Mouse (Mus musculus): Measurements from ENCODE around the gene Ckap2. TPM values are rescaled to one million over a fixed set of nuclear protein-coding genes. Genes with fewer than 3 reads are reported as not detected.

Ckap2 gene
- polyA plus RNA-seq, 1 experiment, result 16.7 TPM

- DNase-seq (ENCODE audit: low read depth), result peak; percentile 93
- peak; percentile 99 for TF ChIP-seq CTCF (IDR thresholded peaks at IDR 0.05; ENCODE audit: borderline replicate concordance, extremely low read depth, insufficient read depth, insufficient read length)
- TF ChIP-seq POLR2A (IDR thresholded peaks at IDR 0.05; ENCODE audit: borderline replicate concordance, extremely low read depth, insufficient read depth, insufficient read length, poor library complexity, severe bottlenecking), result peak; percentile 85
These were observed 7.2 kb upstream of the Ckap2 start, which contains the start of gene Vps36 for GRCm38 (mm10) chr8:22192660-22193431. Gene Vps36 (plus strand): TSS chr8:22192809.

- TF ChIP-seq CTCF (IDR thresholded peaks at IDR 0.05; ENCODE audit: borderline replicate concordance, extremely low read depth, insufficient read depth, insufficient read length) (no peak), POLR2A (IDR thresholded peaks at IDR 0.05; ENCODE audit: borderline replicate concordance, extremely low read depth, insufficient read depth, insufficient read length, poor library complexity, severe bottlenecking) (no peak)
- DNase-seq (ENCODE audit: low read depth), result peak; percentile 76
These were observed 735 bp downstream of the Ckap2 start for GRCm38 (mm10) chr8:22184884-22185283.

DNA sequence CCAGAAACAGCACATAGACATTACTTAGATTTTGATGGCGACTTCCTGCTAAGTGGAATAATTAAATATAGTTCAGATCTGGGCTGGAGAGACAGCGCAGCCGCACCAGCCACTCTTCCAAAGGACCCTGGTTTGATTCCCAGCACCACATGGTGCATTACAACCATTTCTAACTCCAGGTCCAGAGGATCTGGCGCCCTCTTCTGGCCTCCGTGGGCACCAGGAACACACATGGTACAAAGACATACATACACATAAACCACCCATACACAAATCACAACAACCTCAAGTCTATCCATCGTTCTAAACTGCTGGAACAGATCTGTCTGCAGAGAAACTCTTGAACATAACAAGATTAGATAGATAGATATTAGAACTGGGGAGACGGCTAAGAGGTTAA is 9.7 kb downstream of the Ckap2 start:
- no peak for DNase-seq (ENCODE audit: low read depth)
- TF ChIP-seq CTCF (IDR thresholded peaks at IDR 0.05; ENCODE audit: borderline replicate concordance, extremely low read depth, insufficient read depth, insufficient read length) (no peak), POLR2A (IDR thresholded peaks at IDR 0.05; ENCODE audit: borderline replicate concordance, extremely low read depth, insufficient read depth, insufficient read length, poor library complexity, severe bottlenecking) (no peak)

DNA sequence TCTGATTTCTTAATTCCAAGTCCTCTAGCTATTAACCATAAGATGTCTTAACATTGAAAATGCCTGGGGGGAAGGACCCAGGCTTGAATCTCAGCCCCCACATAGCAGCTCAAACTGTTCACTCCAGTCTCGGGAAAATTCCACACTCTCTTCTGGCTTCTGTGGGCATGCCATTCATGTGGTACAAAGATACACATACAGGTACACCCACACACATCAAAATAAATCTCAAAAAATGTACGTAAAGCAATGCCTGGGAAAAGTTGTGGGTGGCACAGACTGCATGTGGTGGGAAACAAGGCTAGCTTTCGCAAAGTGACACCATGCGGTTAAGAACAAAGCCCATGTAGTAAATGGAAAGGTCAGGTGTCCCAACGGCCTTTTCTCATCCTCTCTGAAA is 16.5 kb downstream of the Ckap2 start:
- DNase-seq (ENCODE audit: low read depth), result no peak
- no peak for TF ChIP-seq CTCF (IDR thresholded peaks at IDR 0.05; ENCODE audit: borderline replicate concordance, extremely low read depth, insufficient read depth, insufficient read length)
- TF ChIP-seq POLR2A (IDR thresholded peaks at IDR 0.05; ENCODE audit: borderline replicate concordance, extremely low read depth, insufficient read depth, insufficient read length, poor library complexity, severe bottlenecking), result no peak

DNA sequence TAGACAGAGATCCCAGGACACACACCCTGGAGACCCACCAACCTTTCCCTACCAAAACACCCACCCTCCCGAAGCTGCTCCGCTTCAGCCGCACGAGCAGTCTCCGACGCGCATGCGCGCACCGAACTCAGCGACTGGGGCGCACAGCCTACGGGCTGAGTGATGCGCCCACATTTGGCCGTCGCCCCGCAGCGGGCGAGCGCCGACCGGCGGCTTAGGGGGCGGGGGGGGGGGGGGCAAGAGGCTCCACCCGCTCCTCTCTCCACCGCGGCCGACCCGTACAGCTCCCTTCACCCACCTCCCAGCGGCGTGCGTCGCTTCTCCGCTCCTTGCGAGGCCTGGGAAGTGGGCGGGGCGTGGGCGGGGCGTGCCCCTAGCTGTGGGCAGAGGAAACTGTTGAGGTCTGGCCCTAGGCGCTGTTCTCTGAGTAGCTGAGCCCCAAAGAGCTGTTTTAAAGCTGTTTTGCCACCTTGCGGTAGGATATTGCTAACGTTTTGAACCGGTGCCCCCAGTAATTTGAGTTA is 19.5 kb downstream of the Ckap2 start, which contains the start of gene Nek3:
TSS of gene Nek3 (minus strand) at position 356 of the 524 bp plus-strand sequence.
- DNase-seq (ENCODE audit: low read depth), result peak; percentile 97
- TF ChIP-seq CTCF (IDR thresholded peaks at IDR 0.05; ENCODE audit: borderline replicate concordance, extremely low read depth, insufficient read depth, insufficient read length), result peak; percentile 57; the same call in 1 of the 2 replicates
- peak; percentile 34; the same call in 1 of the 2 replicates for TF ChIP-seq POLR2A (IDR thresholded peaks at IDR 0.05; ENCODE audit: borderline replicate concordance, extremely low read depth, insufficient read depth, insufficient read length, poor library complexity, severe bottlenecking)

DNA sequence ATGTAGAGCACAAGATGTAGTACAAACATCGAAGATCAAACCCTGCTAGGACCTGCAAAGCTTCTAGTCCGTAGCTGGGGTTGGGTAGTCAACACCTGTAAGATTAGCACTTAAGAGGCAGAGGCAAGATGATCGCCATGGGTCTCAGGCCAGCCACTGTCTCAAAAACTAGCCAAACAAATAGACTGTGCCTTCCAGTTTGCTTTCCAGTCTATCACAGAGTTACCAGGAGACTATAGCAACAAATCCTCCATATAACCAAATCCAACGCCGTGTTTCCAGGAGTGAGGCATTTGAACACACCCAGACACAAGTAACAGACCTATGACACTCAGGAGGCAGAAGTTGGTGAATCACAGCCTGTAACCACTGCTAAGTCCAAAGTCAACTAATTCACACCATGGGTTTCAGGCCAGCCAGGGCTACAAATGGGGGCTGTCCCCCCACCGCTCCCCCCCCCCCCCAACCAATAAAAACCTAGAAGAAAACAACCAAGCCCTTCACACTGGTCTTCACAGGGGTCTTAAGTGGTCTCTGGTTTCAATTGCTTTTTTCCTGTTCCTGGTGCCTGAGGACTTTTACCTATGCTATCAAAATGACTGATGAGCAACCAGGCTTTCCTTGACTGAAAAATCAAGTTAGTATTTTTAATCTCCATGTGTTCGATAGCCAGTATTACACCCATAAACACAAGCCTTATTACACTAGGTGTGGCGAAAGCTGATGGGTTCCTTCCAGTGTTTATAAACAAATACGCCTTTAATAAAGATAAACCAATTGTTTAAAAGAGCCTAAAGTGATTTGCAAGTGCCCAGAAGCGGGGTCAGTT is 20.2 kb downstream of the Ckap2 start:
- no peak for DNase-seq (ENCODE audit: low read depth)
- no peak for TF ChIP-seq POLR2A (IDR thresholded peaks at IDR 0.05; ENCODE audit: borderline replicate concordance, extremely low read depth, insufficient read depth, insufficient read length, poor library complexity, severe bottlenecking)
- TF ChIP-seq CTCF (IDR thresholded peaks at IDR 0.05; ENCODE audit: borderline replicate concordance, extremely low read depth, insufficient read depth, insufficient read length), result no peak

DNA sequence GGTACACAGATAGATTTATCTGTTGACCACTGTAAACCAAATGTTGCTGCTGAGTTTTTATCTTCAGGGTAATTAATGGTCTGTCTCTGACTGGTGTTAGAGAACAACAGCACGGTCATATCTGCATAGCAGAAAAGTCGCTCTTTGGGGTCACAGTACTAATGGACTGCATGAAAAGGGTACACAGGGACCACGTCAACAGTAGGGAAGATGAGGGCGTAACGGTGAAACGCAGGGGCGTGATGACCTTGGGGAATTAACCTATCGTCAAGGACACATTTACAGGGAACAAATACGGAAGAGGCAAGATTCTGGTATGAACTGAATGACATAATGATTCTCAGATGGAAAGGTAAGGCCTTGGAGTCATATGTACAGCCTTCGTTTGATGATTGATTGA is 21.2 kb downstream of the Ckap2 start:
- TF ChIP-seq POLR2A (IDR thresholded peaks at IDR 0.05; ENCODE audit: borderline replicate concordance, extremely low read depth, insufficient read depth, insufficient read length, poor library complexity, severe bottlenecking) (no peak), CTCF (IDR thresholded peaks at IDR 0.05; ENCODE audit: borderline replicate concordance, extremely low read depth, insufficient read depth, insufficient read length) (no peak)
- DNase-seq (ENCODE audit: low read depth), result no peak

GRCm38 (mm10) chr8:22162206-22162605 is 23.4 kb downstream of the Ckap2 start:
- DNase-seq (ENCODE audit: low read depth), result no peak
- TF ChIP-seq POLR2A (IDR thresholded peaks at IDR 0.05; ENCODE audit: borderline replicate concordance, extremely low read depth, insufficient read depth, insufficient read length, poor library complexity, severe bottlenecking) (no peak), CTCF (IDR thresholded peaks at IDR 0.05; ENCODE audit: borderline replicate concordance, extremely low read depth, insufficient read depth, insufficient read length) (no peak)

DNA sequence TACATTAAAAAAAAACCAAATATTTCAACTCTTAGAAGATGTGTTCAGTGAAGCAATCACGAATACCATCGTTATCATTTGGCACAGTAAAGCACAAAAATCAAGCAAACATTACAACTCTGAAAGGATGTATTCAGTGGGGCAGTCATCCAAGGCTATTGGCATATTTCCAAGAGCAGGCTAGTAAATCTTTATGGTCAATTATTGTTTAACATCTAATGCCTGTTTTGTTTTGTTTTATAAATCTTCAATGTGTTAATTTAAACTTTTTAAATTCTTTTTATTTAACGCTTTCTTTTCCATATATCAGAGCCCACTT is 35.3 kb downstream of the Ckap2 start:
- TF ChIP-seq CTCF (IDR thresholded peaks at IDR 0.05; ENCODE audit: borderline replicate concordance, extremely low read depth, insufficient read depth, insufficient read length), result no peak
- no peak for TF ChIP-seq POLR2A (IDR thresholded peaks at IDR 0.05; ENCODE audit: borderline replicate concordance, extremely low read depth, insufficient read depth, insufficient read length, poor library complexity, severe bottlenecking)
- peak; percentile 7 for DNase-seq (ENCODE audit: low read depth)

- DNase-seq (ENCODE audit: low read depth), result no peak
- TF ChIP-seq CTCF (IDR thresholded peaks at IDR 0.05; ENCODE audit: borderline replicate concordance, extremely low read depth, insufficient read depth, insufficient read length) (no peak), POLR2A (IDR thresholded peaks at IDR 0.05; ENCODE audit: borderline replicate concordance, extremely low read depth, insufficient read depth, insufficient read length, poor library complexity, severe bottlenecking) (no peak)
These were observed 35.8 kb downstream of the Ckap2 start for GRCm38 (mm10) chr8:22149643-22150344.

- DNase-seq (ENCODE audit: low read depth), result no peak
- no peak for TF ChIP-seq POLR2A (IDR thresholded peaks at IDR 0.05; ENCODE audit: borderline replicate concordance, extremely low read depth, insufficient read depth, insufficient read length, poor library complexity, severe bottlenecking)
- TF ChIP-seq CTCF (IDR thresholded peaks at IDR 0.05; ENCODE audit: borderline replicate concordance, extremely low read depth, insufficient read depth, insufficient read length), result no peak
These were observed 37.3 kb downstream of the Ckap2 start for GRCm38 (mm10) chr8:22148367-22148740.
